Mouse (Mus musculus) erythroblast, embryonic 14.5 days (primary cell): Measurements from ENCODE around the gene Retnla.

ENCODE experiments used
- GATA1 ChIP-seq: IDR thresholded peaks from 2 replicates; pipeline ENCODE4 v1.6.1; 2012; ENCODE audit warnings: low read length, inconsistent platforms, mixed read lengths
- TAL1 ChIP-seq: IDR thresholded peaks from 3 replicates; pipeline ENCODE4 v1.6.1; 2012; ENCODE audit warnings: low read length, inconsistent platforms, mixed read lengths

DNA sequence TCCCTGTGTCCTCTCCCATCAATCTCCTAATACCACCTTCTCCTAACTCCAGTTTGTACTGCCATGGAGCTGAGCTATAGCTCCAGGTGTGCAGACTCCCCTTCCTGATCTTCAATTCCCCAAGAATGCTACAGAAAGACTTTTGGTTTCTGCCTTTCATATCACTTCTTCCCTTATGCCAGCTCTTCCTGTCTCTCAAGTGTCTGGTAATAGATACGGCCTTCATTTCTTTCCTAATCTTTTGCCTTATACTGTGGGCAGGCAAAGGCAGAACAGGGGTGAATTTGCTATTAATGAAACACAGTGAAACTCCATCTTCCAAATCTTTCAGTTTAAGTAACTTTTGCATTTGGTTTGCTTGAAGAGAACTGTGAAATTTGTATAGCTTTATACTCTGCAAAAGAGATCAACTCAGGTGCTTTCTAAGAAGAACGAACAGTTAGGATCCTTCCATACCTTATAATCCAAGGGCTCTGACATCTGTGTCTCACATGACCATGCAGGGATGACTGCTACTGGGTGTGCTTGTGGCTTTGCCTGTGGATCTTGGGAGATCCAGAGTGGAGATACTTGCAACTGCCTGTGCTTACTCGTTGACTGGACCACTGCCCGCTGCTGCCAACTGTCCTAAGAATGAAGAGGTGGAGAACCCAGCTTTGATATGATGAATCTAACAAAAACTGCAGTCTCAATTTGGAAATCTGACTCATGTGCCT lies 1.5 kb downstream of the Retnla start:
- no peak for TF ChIP-seq TAL1
- no peak for TF ChIP-seq GATA1
